Mouse (Mus musculus) myocyte (in vitro differentiated cells): ENCODE data around the gene 2410131K14Rik.

Experiments used
- CEBPB ChIP-seq: IDR thresholded peaks from 2 replicates; pipeline ENCODE4 v1.6.1; 2011; ENCODE audit warnings: mild to moderate bottlenecking, moderate library complexity; ENCODE audit not compliant: poor library complexity, insufficient read depth, severe bottlenecking
- E2F4 ChIP-seq: IDR thresholded peaks from one replicate; pipeline ENCODE4 v1.6.1; 2011; ENCODE audit warnings: mild to moderate bottlenecking, control low read depth, moderate library complexity; ENCODE audit not compliant: insufficient read depth
- MAX ChIP-seq: IDR thresholded peaks from one replicate; pipeline ENCODE4 v1.6.1; 2011; ENCODE audit warnings: low read depth, mild to moderate bottlenecking, control low read depth
- MYOD1 ChIP-seq, 3 experiments: IDR thresholded peaks; one replicate each; pipeline ENCODE4 v1.6.1; 2011; ENCODE audit warnings: control low read depth in 2 of 3, low read depth in 2 of 3, mild to moderate bottlenecking in 2 of 3, moderate library complexity in 1 of 3; ENCODE audit not compliant: insufficient read length in 2 of 3, control insufficient read depth in 1 of 3
- MYOG ChIP-seq, 3 experiments: IDR thresholded peaks; one replicate each; pipeline ENCODE4 v1.6.1; 2011; ENCODE audit warnings: control low read depth in 2 of 3, low read depth in 2 of 3, mild to moderate bottlenecking in 2 of 3; ENCODE audit not compliant: insufficient read length in 2 of 3, control insufficient read depth in 1 of 3, insufficient read depth in 1 of 3
- POLR2A ChIP-seq: IDR thresholded peaks from one replicate; pipeline ENCODE4 v1.6.1; 2011; ENCODE audit warnings: low read depth, mild to moderate bottlenecking, control low read depth, moderate library complexity; ENCODE audit not compliant: insufficient read length
- SRF ChIP-seq: IDR thresholded peaks from one replicate; pipeline ENCODE4 v1.6.1; 2011; ENCODE audit warnings: low read depth; ENCODE audit not compliant: control insufficient read depth, insufficient read length
- TCF12 ChIP-seq: IDR thresholded peaks from one replicate; pipeline ENCODE4 v1.6.1; 2011; ENCODE audit warnings: mild to moderate bottlenecking, control low read depth; ENCODE audit not compliant: poor library complexity, insufficient read depth, severe bottlenecking
- TCF3 ChIP-seq: IDR thresholded peaks from one replicate; pipeline ENCODE4 v1.6.1; 2011; ENCODE audit warnings: low read depth, control low read depth; ENCODE audit not compliant: insufficient read length
- USF1 ChIP-seq: IDR thresholded peaks from one replicate; pipeline ENCODE4 v1.6.1; 2011; ENCODE audit warnings: low read depth, mild to moderate bottlenecking, control low read depth, moderate library complexity

GRCm38 (mm10) chr5:118197421-118197820, 47.6 kb upstream of the 2410131K14Rik start:
- no peak for TF ChIP-seq USF1
- no peak for TF ChIP-seq POLR2A
- TF ChIP-seq MYOD1 (IDR thresholded peaks at IDR 0.05; ENCODE audit: control insufficient read depth in 1 of 3, insufficient read length in 2 of 3, low read depth in 2 of 3): no peak
- no peak for TF ChIP-seq MYOG (IDR thresholded peaks at IDR 0.05; ENCODE audit: control insufficient read depth in 1 of 3, insufficient read depth in 1 of 3, insufficient read length in 2 of 3, low read depth in 2 of 3)
- TF ChIP-seq SRF: no peak
- TF ChIP-seq E2F4: no peak
- TF ChIP-seq TCF3: no peak
- TF ChIP-seq MAX: no peak
- no peak for TF ChIP-seq TCF12
- TF ChIP-seq CEBPB: no peak
